Comparison of ENCODE assay signal across 35 mouse cellular contexts in the genomic region with DNA sequence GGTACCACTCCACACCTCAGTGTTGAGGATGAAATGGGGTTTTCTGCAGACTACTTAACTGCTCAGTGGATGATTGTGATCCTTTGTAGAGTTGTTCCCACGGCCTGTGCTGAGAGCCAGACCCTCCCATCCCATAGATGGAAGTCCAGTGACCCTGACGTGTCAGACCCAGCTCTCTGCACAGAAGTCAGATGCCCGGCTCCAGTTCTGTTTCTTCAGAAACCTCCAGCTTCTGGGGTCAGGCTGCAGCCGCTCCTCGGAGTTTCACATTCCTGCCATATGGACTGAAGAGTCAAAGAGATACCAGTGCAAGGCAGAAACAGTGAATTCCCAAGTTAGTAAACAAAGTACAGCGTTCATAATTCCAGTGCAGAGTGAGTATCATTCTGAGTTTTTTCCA. TPM values are rescaled to one million over a fixed set of nuclear protein-coding genes. Genes with fewer than 3 reads are reported as not detected.
"Had no signal": no experiment of that assay in that cellular context is flagged by ENCODE, and none has a peak within 500 bp of the region (broad histone marks: within the 10 kb centered on the region; RNA-seq: fewer than 3 reads in every experiment).

No protein-coding gene starts in this region.

- H3K36me3 ChIP-seq: heart, embryonic 10.5 days; heart, embryonic 12.5 days; hindbrain, embryonic 10.5 days; hindbrain, embryonic 12.5 days; kidney, embryonic 15.5 days; limb, embryonic 13.5 days had no signal

- H3K4me3 ChIP-seq: heart, embryonic 10.5 days; heart, embryonic 12.5 days; hindbrain, embryonic 10.5 days; hindbrain, embryonic 12.5 days; kidney, embryonic 15.5 days; limb, embryonic 13.5 days had no signal

- DNase-seq: forebrain, postnatal 0 days; gastrocnemius, postnatal 10 days; gastrocnemius, postnatal 25 days; heart, adult 18-20 months; heart, postnatal 10 days; heart, postnatal 4 days; kidney, adult 11 months; kidney, adult 2 months; kidney, adult 9 months; kidney, postnatal 14 days; kidney, postnatal 36 days; layer of hippocampus, adult 9-11 months; layer of hippocampus, postnatal 36 days; left cerebral cortex, postnatal 4 days had no signal

- H3K27me3 ChIP-seq: heart, embryonic 12.5 days; hindbrain, embryonic 12.5 days; kidney, embryonic 15.5 days; limb, embryonic 13.5 days had no signal

- H3K9ac ChIP-seq: forebrain, postnatal 0 days; heart, embryonic 12.5 days; hindbrain, embryonic 12.5 days; hindbrain, embryonic 14.5 days; kidney, embryonic 15.5 days; limb, embryonic 13.5 days had no signal

- ATAC-seq: forebrain, postnatal 0 days; hindbrain, postnatal 0 days; intestine, embryonic 16.5 days had no signal

- H3K27ac ChIP-seq: heart, embryonic 10.5 days; hindbrain, embryonic 10.5 days; hindbrain, embryonic 12.5 days; hindbrain, embryonic 14.5 days; hindbrain, postnatal 0 days; kidney, embryonic 15.5 days; kidney, postnatal 0 days; limb, embryonic 13.5 days had no signal

- H3K4me1 ChIP-seq: heart, embryonic 10.5 days; heart, embryonic 12.5 days; hindbrain, embryonic 10.5 days; hindbrain, embryonic 12.5 days; kidney, embryonic 15.5 days; limb, embryonic 13.5 days had no signal

- H3K9me3 ChIP-seq: heart, embryonic 10.5 days; heart, embryonic 12.5 days; hindbrain, embryonic 10.5 days; hindbrain, embryonic 12.5 days; kidney, embryonic 15.5 days; limb, embryonic 13.5 days had no signal

- H3K4me2 ChIP-seq: heart, embryonic 12.5 days; hindbrain, embryonic 12.5 days; hindbrain, embryonic 14.5 days; kidney, embryonic 15.5 days; limb, embryonic 13.5 days had no signal

RNA-seq across cellular contexts. Expression of a gene that starts 8.4 kb away (rescaled TPM):
- total RNA-seq: forebrain, postnatal 0 days; gastrocnemius, adult 18-20 months; gastrocnemius, postnatal 10 days; gastrocnemius, postnatal 25 days; gastrocnemius, postnatal 4 days; heart, postnatal 10 days; heart, postnatal 25 days; heart, postnatal 4 days; hindbrain, postnatal 0 days; layer of hippocampus, adult 18-20 months; layer of hippocampus, postnatal 36 days; left cerebral cortex, adult 18-20 months; left cerebral cortex, adult 8-10 months; left cerebral cortex, postnatal 25 days; left cerebral cortex, postnatal 4 days had no signal
- polyA plus RNA-seq: forebrain, postnatal 0 days; heart, embryonic 10.5 days; heart, embryonic 12.5 days; heart, embryonic 14.5 days; heart, embryonic 16.5 days; hindbrain, embryonic 10.5 days; hindbrain, embryonic 12.5 days; hindbrain, embryonic 14.5 days; hindbrain, postnatal 0 days; intestine, embryonic 14.5 days; intestine, embryonic 16.5 days; kidney, embryonic 15.5 days; kidney, postnatal 0 days; limb, embryonic 11.5 days; limb, embryonic 13.5 days had no signal
